Mouse (Mus musculus) erythroblast, embryonic 14.5 days (primary cell): Measurements from ENCODE around the gene Rmnd5b. TPM values are rescaled to one million over a fixed set of nuclear protein-coding genes. Genes with fewer than 3 reads are reported as not detected.

ENCODE experiments used
- H3K27me3 ChIP-seq: 2 replicates; pipeline ENCODE4 v1.6.1; 2012; ENCODE audit warnings: inconsistent platforms; ENCODE audit not compliant: control insufficient read depth
- H3K36me3 ChIP-seq: 2 replicates; pipeline ENCODE4 v1.6.1; 2012; ENCODE audit warnings: mild to moderate bottlenecking, inconsistent platforms; ENCODE audit not compliant: control insufficient read depth
- H3K4me1 ChIP-seq: 2 replicates; pipeline ENCODE4 v1.6.1; 2012; ENCODE audit warnings: inconsistent platforms; ENCODE audit not compliant: control insufficient read depth
- H3K4me3 ChIP-seq: replicated peaks from 2 replicates; pipeline ENCODE3; 2012; ENCODE audit warnings: moderate library complexity, mild to moderate bottlenecking, inconsistent platforms
- H3K9me3 ChIP-seq: 2 replicates; pipeline ENCODE4 v1.6.1; 2012; ENCODE audit warnings: low read length, inconsistent platforms, mixed read lengths; ENCODE audit not compliant: control insufficient read depth
- GATA1 ChIP-seq: IDR thresholded peaks from 2 replicates; pipeline ENCODE4 v1.6.1; 2012; ENCODE audit warnings: low read length, inconsistent platforms, mixed read lengths
- TAL1 ChIP-seq: IDR thresholded peaks from 3 replicates; pipeline ENCODE4 v1.6.1; 2012; ENCODE audit warnings: low read length, inconsistent platforms, mixed read lengths
- polyA plus RNA-seq: library from polyadenylated mRNA; stranded (reverse); fragments of >175 nt; gene quantifications from 2 replicates; pipeline ENCODE4 v1.2.3, GENCODE M21; 2012

Gene Rmnd5b
- polyA plus RNA-seq, 1 experiment = 1.4 TPM

GRCm38 (mm10) chr11:51662632-51663031, 26.9 kb upstream of the Rmnd5b start:
- no peaks in the 10 kb centered on the region for H3K9me3 ChIP-seq
- peaks cover 12% of the 10 kb centered on the region for H3K4me1 ChIP-seq
- H3K36me3 ChIP-seq = no peaks in the 10 kb centered on the region
- H3K27me3 ChIP-seq = peaks cover 3% of the 10 kb centered on the region; the same call in 1 of the 2 replicates
- TF ChIP-seq GATA1 (no peak), TAL1 (no peak)
- H3K4me3 ChIP-seq = no peak overlapping the region

DNA sequence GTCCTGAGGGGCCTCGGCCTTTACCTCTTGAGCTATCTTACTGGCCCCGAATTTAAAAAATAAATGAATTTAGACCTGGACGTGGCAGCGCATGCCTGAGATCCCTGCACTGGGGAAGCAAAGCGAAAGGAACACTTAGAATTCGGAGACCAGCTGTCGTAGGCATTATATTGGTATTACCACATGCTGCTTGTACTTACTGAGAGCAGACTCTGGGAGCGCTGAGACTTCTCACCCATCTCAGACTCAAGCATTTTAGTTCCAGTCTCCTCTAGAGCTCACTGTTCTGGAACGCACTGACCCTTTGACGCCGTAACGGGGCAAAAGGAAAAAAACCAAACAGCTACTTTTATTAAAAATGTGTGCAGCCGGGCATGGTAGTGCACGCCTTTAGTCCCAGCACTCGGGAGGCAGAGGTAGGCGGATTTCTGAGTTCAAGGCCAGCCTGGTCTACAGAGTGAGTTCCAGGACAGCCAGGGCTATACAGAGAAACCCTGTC, 26.2 kb upstream of the Rmnd5b start:
- no peak overlapping the region for H3K4me3 ChIP-seq
- H3K9me3 ChIP-seq = no peaks in the 10 kb centered on the region
- H3K27me3 ChIP-seq = peaks cover 3% of the 10 kb centered on the region; the same call in 1 of the 2 replicates
- no peaks in the 10 kb centered on the region for H3K36me3 ChIP-seq
- H3K4me1 ChIP-seq = peaks cover 12% of the 10 kb centered on the region
- no peak for TF ChIP-seq TAL1
- no peak for TF ChIP-seq GATA1

DNA sequence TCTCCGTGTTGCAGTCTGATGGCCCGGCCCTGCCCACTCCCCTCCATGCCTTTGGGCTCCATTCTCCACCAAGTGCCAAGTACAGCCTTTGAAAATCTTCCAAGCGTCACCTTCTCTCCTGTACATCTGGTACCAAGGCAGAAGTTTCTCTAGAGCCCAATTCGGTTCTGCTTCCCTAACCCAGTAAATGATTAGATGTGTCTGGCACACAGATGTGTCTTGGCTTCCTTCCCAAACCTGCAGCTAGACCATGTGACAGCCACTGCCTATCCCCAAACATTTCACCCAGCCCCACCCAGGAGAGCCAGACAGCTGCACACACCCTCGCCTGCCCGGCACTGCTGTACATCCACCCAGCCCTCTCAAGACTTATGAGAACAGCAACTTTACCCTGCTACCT, 23.0 kb upstream of the Rmnd5b start:
- H3K36me3 ChIP-seq = no peaks in the 10 kb centered on the region; the same call in 1 of the 2 replicates
- H3K4me3 ChIP-seq = no peak overlapping the region
- peaks cover 12% of the 10 kb centered on the region for H3K4me1 ChIP-seq
- no peaks in the 10 kb centered on the region for H3K9me3 ChIP-seq
- TF ChIP-seq TAL1 = no peak
- no peak for TF ChIP-seq GATA1
- H3K27me3 ChIP-seq = peaks cover 7% of the 10 kb centered on the region; the same call in 1 of the 2 replicates

- no peaks in the 10 kb centered on the region; the same call in 1 of the 2 replicates for H3K36me3 ChIP-seq
- no peak overlapping the region for H3K4me3 ChIP-seq
- TF ChIP-seq GATA1 (no peak), TAL1 (no peak)
- no peaks in the 10 kb centered on the region for H3K9me3 ChIP-seq
- peaks cover 11% of the 10 kb centered on the region; the same call in 1 of the 2 replicates for H3K27me3 ChIP-seq
- peaks cover 12% of the 10 kb centered on the region for H3K4me1 ChIP-seq
Observed at GRCm38 (mm10) chr11:51658291-51658690, 22.6 kb upstream of the Rmnd5b start.

- H3K4me3 ChIP-seq = no peak overlapping the region
- peaks cover 12% of the 10 kb centered on the region for H3K4me1 ChIP-seq
- H3K27me3 ChIP-seq = peaks cover 20% of the 10 kb centered on the region
Observed at GRCm38 (mm10) chr11:51656798-51657521, 21.3 kb upstream of the Rmnd5b start.

DNA sequence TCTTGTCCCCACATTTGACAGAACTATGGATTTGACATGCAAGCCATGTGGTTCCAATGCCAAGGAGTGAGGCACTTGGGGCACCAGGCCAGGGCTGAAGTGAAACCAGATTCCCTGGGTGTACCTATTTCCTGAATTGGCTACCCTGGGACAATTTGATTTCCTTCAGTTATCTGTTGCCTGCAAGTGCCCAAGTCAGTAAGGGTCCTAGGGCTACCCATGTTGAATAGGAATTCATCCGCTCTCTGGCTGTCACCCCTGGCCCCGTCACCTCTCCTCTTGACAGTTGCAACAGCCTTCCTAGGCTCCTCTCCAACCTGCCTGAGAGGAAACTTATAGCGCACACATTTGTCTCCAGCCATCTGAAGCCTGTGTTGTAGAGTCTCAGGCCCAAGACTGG, 19.2 kb upstream of the Rmnd5b start:
- peaks cover 25% of the 10 kb centered on the region for H3K4me1 ChIP-seq
- peaks cover 40% of the 10 kb centered on the region for H3K27me3 ChIP-seq
- no peak for TF ChIP-seq TAL1
- TF ChIP-seq GATA1 = no peak
- peaks cover 3% of the 10 kb centered on the region; the same call in 1 of the 2 replicates for H3K9me3 ChIP-seq
- no peak overlapping the region for H3K4me3 ChIP-seq
- no peaks in the 10 kb centered on the region; the same call in 1 of the 2 replicates for H3K36me3 ChIP-seq

More at GRCm38 (mm10) chr11:51656798-51657521, 21.3 kb upstream of the Rmnd5b start:
- no peak for TF ChIP-seq TAL1
- Histone ChIP-seq H3K9me3 (peaks cover under 1% of the 10 kb centered on the region; the same call in 1 of the 2 replicates), H3K36me3 (no peaks in the 10 kb centered on the region; the same call in 1 of the 2 replicates)

DNA sequence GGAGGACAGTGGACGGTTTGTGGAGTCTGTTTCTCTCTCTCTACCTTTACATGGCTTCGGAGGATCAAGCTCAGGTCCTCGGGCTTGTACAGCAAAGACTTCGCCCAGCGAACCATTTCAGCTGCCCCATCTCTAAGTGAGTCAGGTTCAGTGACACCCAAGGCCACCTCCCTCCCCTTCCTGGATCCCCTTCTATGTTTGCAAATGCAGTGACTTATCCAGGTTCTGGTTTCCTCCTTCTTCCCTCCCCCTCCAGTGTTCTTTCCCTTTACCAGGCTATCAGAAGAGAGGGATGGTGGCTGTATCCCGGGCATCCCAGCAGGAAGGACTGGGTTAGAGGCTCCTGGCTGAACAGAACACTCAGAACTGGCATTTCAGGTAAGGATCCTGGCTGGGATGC, 18.0 kb upstream of the Rmnd5b start:
- TF ChIP-seq TAL1 (no peak), GATA1 (no peak)

GRCm38 (mm10) chr11:51652889-51653418, 17.3 kb upstream of the Rmnd5b start:
- Histone ChIP-seq H3K27me3 (peaks cover 58% of the 10 kb centered on the region), H3K9me3 (peaks cover 3% of the 10 kb centered on the region; the same call in 1 of the 2 replicates)
- TF ChIP-seq GATA1 (no peak), TAL1 (no peak)

More for the DNA sequence above, 18.0 kb upstream of the Rmnd5b start:
- H3K4me3 ChIP-seq = no peak overlapping the region
- H3K27me3 ChIP-seq = peaks cover 52% of the 10 kb centered on the region
- H3K36me3 ChIP-seq = no peaks in the 10 kb centered on the region; the same call in 1 of the 2 replicates
- H3K9me3 ChIP-seq = peaks cover 3% of the 10 kb centered on the region; the same call in 1 of the 2 replicates
- peaks cover 24% of the 10 kb centered on the region for H3K4me1 ChIP-seq

GRCm38 (mm10) chr11:51650691-51651515, 15.2 kb upstream of the Rmnd5b start, which contains the start of the genes N4bp3 and D930048N14Rik:
Gene N4bp3 (minus strand): TSS chr11:51650842.
Gene D930048N14Rik (plus strand): TSS chr11:51650954.
- TF ChIP-seq TAL1 (no peak), GATA1 (no peak)

More at GRCm38 (mm10) chr11:51652889-51653418, 17.3 kb upstream of the Rmnd5b start:
- peaks cover 19% of the 10 kb centered on the region for H3K4me1 ChIP-seq
- no peaks in the 10 kb centered on the region; the same call in 1 of the 2 replicates for H3K36me3 ChIP-seq
- no peak overlapping the region for H3K4me3 ChIP-seq

More at GRCm38 (mm10) chr11:51650691-51651515, 15.2 kb upstream of the Rmnd5b start, which contains the start of the genes N4bp3 and D930048N14Rik:
- Histone ChIP-seq H3K4me1 (peaks cover 24% of the 10 kb centered on the region), H3K4me3 (peak within 1 kb of the TSS; percentile 60), H3K27me3 (peaks cover 61% of the 10 kb centered on the region), H3K9me3 (peaks cover 3% of the 10 kb centered on the region; the same call in 1 of the 2 replicates), H3K36me3 (no peaks in the 10 kb centered on the region; the same call in 1 of the 2 replicates)
